Mouse (Mus musculus): ENCODE data around the gene Ksr1.

GRCm38 (mm10) chr11:79104998-79105397 lies 41.2 kb downstream of the Ksr1 start:
- TF ChIP-seq CTCF (IDR thresholded peaks at IDR 0.05; ENCODE audit: low read depth) (no peak), EP300 (IDR thresholded peaks at IDR 0.05; ENCODE audit: low read depth) (no peak)

Measured in liver, postnatal 0 days (tissue).